Mouse (Mus musculus): Measurements from ENCODE around the gene Ikbke. TPM values are rescaled to one million over a fixed set of nuclear protein-coding genes. Genes with fewer than 3 reads are reported as not detected.

Ikbke gene
- polyA plus RNA-seq, 1 experiment from 2014 or later = 5.0 TPM

GRCm38 (mm10) chr1:131212956-131213355 lies 66.5 kb downstream of the Ikbke start:
- Histone ChIP-seq H3K9ac (ENCODE audit: low read length) (no peak overlapping the region), H3K4me3 (ENCODE audit: low read length) (no peak overlapping the region), H3K9me3 (replicated peaks; ENCODE audit: control insufficient read depth, low read length) (no peaks in the 10 kb centered on the region), H3K27me3 (ENCODE audit: control insufficient read depth, insufficient read depth, low read length) (no peaks in the 10 kb centered on the region), H3K27ac (ENCODE audit: low read length) (no peak overlapping the region), H3K4me2 (ENCODE audit: low read depth, low read length) (no peak overlapping the region), H3K4me1 (ENCODE audit: control insufficient read depth, insufficient read depth, low read length) (peaks cover 7% of the 10 kb centered on the region; the same call in 1 of the 2 replicates), H3K36me3 (ENCODE audit: control insufficient read depth, insufficient read depth) (no peaks in the 10 kb centered on the region)
- 40% methylated on average over 5 of the region's 5 CpGs for WGBS
- ATAC-seq (replicated peaks; ENCODE audit: extremely low read depth, insufficient read depth, low FRiP score) = no peak

- no peak overlapping the region for H3K4me3 ChIP-seq (ENCODE audit: low read length)
- no peak overlapping the region for H3K4me2 ChIP-seq (ENCODE audit: low read depth, low read length)
- H3K4me1 ChIP-seq (ENCODE audit: control insufficient read depth, insufficient read depth, low read length) = peaks cover 7% of the 10 kb centered on the region; the same call in 1 of the 2 replicates
- no peaks in the 10 kb centered on the region for H3K27me3 ChIP-seq (ENCODE audit: control insufficient read depth, insufficient read depth, low read length)
- H3K9ac ChIP-seq (ENCODE audit: low read length) = no peak overlapping the region
- H3K36me3 ChIP-seq (ENCODE audit: control insufficient read depth, insufficient read depth) = no peaks in the 10 kb centered on the region
- ATAC-seq (replicated peaks; ENCODE audit: extremely low read depth, insufficient read depth, low FRiP score) = no peak
- H3K9me3 ChIP-seq (replicated peaks; ENCODE audit: control insufficient read depth, low read length) = no peaks in the 10 kb centered on the region
- H3K27ac ChIP-seq (ENCODE audit: low read length) = no peak overlapping the region
- 97% methylated on average over 1 of the region's 1 CpGs for WGBS
These were observed 67.8 kb downstream of the Ikbke start for GRCm38 (mm10) chr1:131211655-131212054.

- H3K4me2 ChIP-seq (ENCODE audit: low read depth, low read length) = no peak overlapping the region
- peaks cover 7% of the 10 kb centered on the region; the same call in 1 of the 2 replicates for H3K4me1 ChIP-seq (ENCODE audit: control insufficient read depth, insufficient read depth, low read length)
- no peak overlapping the region for H3K27ac ChIP-seq (ENCODE audit: low read length)
- H3K27me3 ChIP-seq (ENCODE audit: control insufficient read depth, insufficient read depth, low read length) = no peaks in the 10 kb centered on the region
- no peak overlapping the region for H3K9ac ChIP-seq (ENCODE audit: low read length)
- no peak overlapping the region for H3K4me3 ChIP-seq (ENCODE audit: low read length)
- no peak for ATAC-seq (replicated peaks; ENCODE audit: extremely low read depth, insufficient read depth, low FRiP score)
- H3K36me3 ChIP-seq (ENCODE audit: control insufficient read depth, insufficient read depth) = no peaks in the 10 kb centered on the region
- 73% methylated on average over 8 of the region's 8 CpGs for WGBS
- no peaks in the 10 kb centered on the region for H3K9me3 ChIP-seq (replicated peaks; ENCODE audit: control insufficient read depth, low read length)
These were observed 69.4 kb downstream of the Ikbke start for GRCm38 (mm10) chr1:131209971-131210426.

- Histone ChIP-seq H3K4me2 (ENCODE audit: low read depth, low read length) (no peak overlapping the region), H3K27me3 (ENCODE audit: control insufficient read depth, insufficient read depth, low read length) (no peaks in the 10 kb centered on the region), H3K4me1 (ENCODE audit: control insufficient read depth, insufficient read depth, low read length) (peaks cover 9% of the 10 kb centered on the region; the same call in 1 of the 2 replicates), H3K9me3 (replicated peaks; ENCODE audit: control insufficient read depth, low read length) (no peaks in the 10 kb centered on the region), H3K27ac (ENCODE audit: low read length) (no peak overlapping the region), H3K9ac (ENCODE audit: low read length) (no peak overlapping the region), H3K4me3 (ENCODE audit: low read length) (no peak overlapping the region), H3K36me3 (ENCODE audit: control insufficient read depth, insufficient read depth) (no peaks in the 10 kb centered on the region)
- no peak for ATAC-seq (replicated peaks; ENCODE audit: extremely low read depth, insufficient read depth, low FRiP score)
- 92% methylated on average over 6 of the region's 6 CpGs for WGBS
These were observed 70.6 kb downstream of the Ikbke start for GRCm38 (mm10) chr1:131208800-131209199.

- H3K27me3 ChIP-seq (ENCODE audit: control insufficient read depth, insufficient read depth, low read length) = no peaks in the 10 kb centered on the region
- ATAC-seq (replicated peaks; ENCODE audit: extremely low read depth, insufficient read depth, low FRiP score) = no peak
- H3K9ac ChIP-seq (ENCODE audit: low read length) = no peak overlapping the region
- H3K4me2 ChIP-seq (ENCODE audit: low read depth, low read length) = no peak overlapping the region
- H3K9me3 ChIP-seq (replicated peaks; ENCODE audit: control insufficient read depth, low read length) = no peaks in the 10 kb centered on the region
- no peaks in the 10 kb centered on the region for H3K36me3 ChIP-seq (ENCODE audit: control insufficient read depth, insufficient read depth)
- WGBS = 88% methylated on average over 5 of the region's 5 CpGs
- peaks cover 3% of the 10 kb centered on the region; the same call in 1 of the 2 replicates for H3K4me1 ChIP-seq (ENCODE audit: control insufficient read depth, insufficient read depth, low read length)
- H3K4me3 ChIP-seq (ENCODE audit: low read length) = no peak overlapping the region
- no peak overlapping the region for H3K27ac ChIP-seq (ENCODE audit: low read length)
These were observed 71.3 kb downstream of the Ikbke start for GRCm38 (mm10) chr1:131208081-131208480.

- Histone ChIP-seq H3K27ac (ENCODE audit: low read length) (no peak overlapping the region), H3K4me2 (ENCODE audit: low read depth, low read length) (no peak overlapping the region), H3K4me1 (ENCODE audit: control insufficient read depth, insufficient read depth, low read length) (0 out of 2 replicates have a peak, but pooled peaks cover 2% of the 10 kb centered on the region), H3K9ac (ENCODE audit: low read length) (no peak overlapping the region), H3K36me3 (ENCODE audit: control insufficient read depth, insufficient read depth) (no peaks in the 10 kb centered on the region), H3K27me3 (ENCODE audit: control insufficient read depth, insufficient read depth, low read length) (no peaks in the 10 kb centered on the region), H3K9me3 (replicated peaks; ENCODE audit: control insufficient read depth, low read length) (no peaks in the 10 kb centered on the region), H3K4me3 (ENCODE audit: low read length) (no peak overlapping the region)
- 0 out of 2 replicates have a peak, but pooled peaks have one; percentile 62 for ATAC-seq (replicated peaks; ENCODE audit: extremely low read depth, insufficient read depth, low FRiP score)
- WGBS = 3% methylated on average over 5 of the region's 5 CpGs
These were observed 71.9 kb downstream of the Ikbke start for GRCm38 (mm10) chr1:131207531-131207930.

GRCm38 (mm10) chr1:131206342-131206741 lies 73.1 kb downstream of the Ikbke start:
- no peaks in the 10 kb centered on the region for H3K9me3 ChIP-seq (replicated peaks; ENCODE audit: control insufficient read depth, low read length)
- no peak for ATAC-seq (replicated peaks; ENCODE audit: extremely low read depth, insufficient read depth, low FRiP score)
- no peak overlapping the region for H3K27ac ChIP-seq (ENCODE audit: low read length)
- no peak overlapping the region for H3K4me2 ChIP-seq (ENCODE audit: low read depth, low read length)
- no peak overlapping the region for H3K9ac ChIP-seq (ENCODE audit: low read length)
- no peaks in the 10 kb centered on the region for H3K27me3 ChIP-seq (ENCODE audit: control insufficient read depth, insufficient read depth, low read length)
- H3K4me1 ChIP-seq (ENCODE audit: control insufficient read depth, insufficient read depth, low read length) = 0 out of 2 replicates have a peak, but pooled peaks cover 2% of the 10 kb centered on the region
- H3K36me3 ChIP-seq (ENCODE audit: control insufficient read depth, insufficient read depth) = no peaks in the 10 kb centered on the region
- H3K4me3 ChIP-seq (ENCODE audit: low read length) = no peak overlapping the region
- WGBS = 69% methylated on average over 5 of the region's 5 CpGs

- Histone ChIP-seq H3K36me3 (ENCODE audit: control insufficient read depth, insufficient read depth) (no peaks in the 10 kb centered on the region), H3K4me3 (ENCODE audit: low read length) (no peak overlapping the region), H3K4me2 (ENCODE audit: low read depth, low read length) (no peak overlapping the region), H3K9ac (ENCODE audit: low read length) (no peak overlapping the region), H3K27me3 (ENCODE audit: control insufficient read depth, insufficient read depth, low read length) (no peaks in the 10 kb centered on the region), H3K4me1 (ENCODE audit: control insufficient read depth, insufficient read depth, low read length) (0 out of 2 replicates have a peak, but pooled peaks cover 8% of the 10 kb centered on the region), H3K9me3 (replicated peaks; ENCODE audit: control insufficient read depth, low read length) (no peaks in the 10 kb centered on the region), H3K27ac (ENCODE audit: low read length) (no peak overlapping the region)
- no peak for ATAC-seq (replicated peaks; ENCODE audit: extremely low read depth, insufficient read depth, low FRiP score)
- 65% methylated on average over 8 of the region's 8 CpGs for WGBS
These were observed 74.9 kb downstream of the Ikbke start for GRCm38 (mm10) chr1:131204461-131204860.

Measured in heart, embryonic 16.5 days (tissue).